Mouse (Mus musculus): ENCODE data around the gene Plscr1.

Plscr1 gene

GRCm38 (mm10) chr9:92305075-92305474, 55.5 kb downstream of the Plscr1 start:
- no peak for DNase-seq (ENCODE audit: low spot score)

GRCm38 (mm10) chr9:92305620-92306220, 56.2 kb downstream of the Plscr1 start:
- DNase-seq (ENCODE audit: low spot score): no peak

- DNase-seq (ENCODE audit: low spot score): no peak
Measured at GRCm38 (mm10) chr9:92309077-92309476, 59.5 kb downstream of the Plscr1 start, which contains the start of gene 1700057G04Rik. Gene 1700057G04Rik (plus strand): TSS chr9:92309377.

- DNase-seq (ENCODE audit: low spot score): no peak
Measured at GRCm38 (mm10) chr9:92316791-92317190, 67.2 kb downstream of the Plscr1 start.
